Mouse (Mus musculus) hindlimb bud, embryonic 11.5 days (tissue): Measurements from ENCODE around the gene Rps25.
"Not testable (repeated sequence)": the region's sequence is repeated elsewhere in the genome, so short reads cannot be mapped to it uniquely, and the experiment has no call there.

Source experiments
- DNase-seq: peaks from one replicate; pipeline ENCODE4 v3.0.0-alpha.2; 2012; ENCODE audit warnings: low read depth, low spot score; ENCODE audit errors: extremely low spot score

Rps25 gene

DNA sequence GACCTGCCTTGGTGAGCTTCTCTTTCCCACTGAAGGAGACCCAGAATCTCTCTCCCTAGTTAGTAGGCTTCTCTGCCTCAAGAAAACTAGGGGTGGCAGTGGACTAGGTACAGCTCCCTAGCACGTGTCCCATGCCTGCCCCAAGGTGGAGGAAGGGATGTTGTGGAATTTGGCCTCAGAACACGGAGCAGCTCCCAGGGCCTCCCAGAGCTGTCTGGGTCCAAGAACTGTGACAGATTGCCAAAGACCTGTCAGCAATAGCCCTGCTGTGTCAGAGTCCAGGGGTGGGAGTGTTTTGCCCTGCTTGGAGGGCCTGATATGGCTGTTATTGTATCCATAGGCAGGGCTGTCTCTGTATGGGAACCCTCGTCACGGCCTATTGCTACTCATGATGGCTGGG is 5.9 kb upstream of the Rps25 start:
- DNase-seq: no peak

DNA sequence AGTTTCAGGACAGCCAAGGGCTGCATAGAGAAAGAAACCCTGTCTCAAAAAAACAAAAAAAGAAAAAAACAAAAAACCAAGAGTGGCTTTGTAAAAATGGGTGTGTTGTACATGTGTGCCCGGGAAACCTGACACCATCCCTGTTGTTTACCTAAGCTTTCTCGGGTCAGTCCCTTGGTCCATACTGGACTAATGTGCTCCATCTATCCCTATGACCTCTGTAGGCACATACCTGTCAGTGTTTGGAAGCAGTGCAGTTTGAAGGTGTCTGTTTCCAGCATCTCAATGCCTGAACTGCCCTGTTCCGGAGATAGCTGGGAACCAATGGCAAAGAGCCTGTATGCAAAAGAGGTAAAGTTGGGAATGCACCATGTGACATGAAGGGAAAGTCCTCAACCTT is 1.9 kb upstream of the Rps25 start:
- no peak for DNase-seq

DNA sequence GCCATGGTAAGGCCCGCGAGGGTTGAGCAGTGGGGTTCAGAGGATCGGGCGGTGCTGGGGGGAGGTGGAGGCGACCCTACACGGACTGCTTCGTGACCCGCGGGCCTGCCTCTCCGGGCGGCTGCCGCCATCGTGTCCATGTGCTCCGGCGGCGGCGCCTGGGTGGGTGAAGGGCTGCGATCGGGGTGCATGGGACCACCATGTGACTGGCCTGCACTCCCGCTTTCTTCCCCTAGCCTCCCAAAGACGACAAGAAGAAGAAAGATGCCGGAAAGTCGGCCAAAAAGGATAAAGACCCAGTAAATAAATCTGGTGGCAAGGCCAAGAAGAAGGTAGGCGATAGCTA is 786 bp downstream of the Rps25 start:
- DNase-seq: no peak

DNA sequence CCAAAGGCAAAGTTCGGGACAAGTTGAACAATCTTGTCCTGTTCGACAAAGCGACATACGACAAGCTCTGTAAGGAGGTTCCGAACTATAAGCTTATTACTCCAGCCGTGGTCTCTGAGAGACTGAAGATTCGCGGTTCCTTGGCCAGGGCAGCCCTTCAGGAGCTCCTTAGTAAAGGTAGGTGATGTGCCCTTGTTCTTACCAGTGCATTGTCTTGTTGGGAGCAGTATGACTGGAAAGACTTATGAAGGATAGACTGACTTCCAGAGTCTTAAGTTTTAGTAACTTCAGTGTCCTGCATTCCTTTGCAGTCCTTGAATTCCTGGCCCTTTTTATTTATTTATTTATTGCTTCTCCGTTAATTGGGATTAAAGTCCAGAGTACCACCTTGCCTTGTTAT is 1.8 kb downstream of the Rps25 start:
- not testable (repeated sequence) for DNase-seq

DNA sequence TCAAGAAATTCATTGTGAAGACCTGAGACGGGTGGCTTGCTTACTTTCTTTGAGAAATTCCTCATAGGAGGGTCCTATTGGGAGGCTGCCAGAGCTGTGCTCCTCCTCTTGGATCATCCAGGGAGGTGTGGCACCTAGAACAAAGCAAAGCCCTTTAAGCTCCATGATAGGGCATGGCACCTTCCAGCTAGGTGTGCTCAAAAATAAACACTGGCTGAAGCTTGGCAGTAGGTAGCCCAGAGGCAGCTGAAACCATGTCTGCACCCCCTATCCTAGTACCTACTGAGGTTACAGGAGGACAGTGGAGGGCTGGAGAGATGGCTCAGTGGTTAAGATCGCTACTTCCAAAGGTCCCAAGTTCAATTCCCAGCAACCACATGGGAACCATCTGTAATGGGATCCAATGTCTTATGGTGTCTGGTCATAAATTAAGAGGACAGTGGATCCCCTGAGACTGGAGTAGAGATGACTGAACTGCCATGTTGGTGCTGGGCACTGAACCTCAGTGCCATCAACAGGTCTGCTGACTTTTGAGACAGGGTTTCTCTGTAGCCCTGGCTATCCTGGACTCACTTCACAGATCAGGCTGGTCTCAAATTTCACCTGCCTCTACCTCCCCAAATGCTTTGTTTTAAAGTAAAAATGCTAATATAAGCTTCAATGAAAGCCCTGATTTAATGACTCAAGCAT is 3.9 kb downstream of the Rps25 start:
- no peak for DNase-seq

DNA sequence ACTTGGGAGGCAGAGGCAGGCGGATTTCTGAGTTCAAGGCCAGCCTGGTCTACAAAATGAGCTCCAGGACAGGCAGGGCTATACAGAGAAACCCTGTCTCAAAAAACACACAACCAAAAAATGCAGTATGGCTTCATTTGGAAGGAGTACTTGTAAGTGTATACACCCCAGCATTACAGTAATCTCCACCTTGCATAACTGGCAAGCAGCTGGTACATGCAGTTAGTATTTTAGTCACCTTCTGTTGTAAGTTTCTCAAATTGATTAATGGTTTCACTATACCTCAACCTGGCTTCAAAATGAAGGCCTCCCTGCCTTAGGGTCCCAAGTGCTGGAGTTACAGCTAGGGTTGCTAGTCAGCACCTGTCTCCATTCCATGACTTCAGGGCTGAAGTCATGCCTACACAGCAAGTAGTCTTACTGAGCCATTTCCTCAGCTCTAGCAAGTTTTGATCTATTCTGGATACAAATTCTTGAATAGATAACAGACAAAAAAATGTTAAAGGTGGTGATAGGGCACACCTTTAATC is 4.7 kb downstream of the Rps25 start:
- DNase-seq: no peak

DNA sequence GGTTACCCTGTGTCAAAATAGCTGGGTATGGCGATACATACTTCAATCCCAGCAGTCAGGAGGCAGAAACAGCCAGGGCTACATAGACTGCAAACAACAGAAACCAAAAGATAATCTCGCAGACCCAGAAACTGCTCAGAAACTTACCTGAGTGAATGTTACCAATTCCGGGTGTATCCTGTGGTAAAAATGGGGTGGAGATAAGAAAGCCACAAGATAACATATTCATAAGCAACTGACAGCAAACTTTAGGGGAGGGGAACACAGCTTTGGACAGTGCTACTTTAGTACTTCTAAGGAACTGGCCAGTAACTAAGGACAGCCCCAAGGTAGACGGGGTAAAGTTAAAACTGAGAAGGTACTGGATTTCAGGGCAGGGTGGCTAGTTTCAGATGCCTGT is 5.4 kb downstream of the Rps25 start:
- no peak for DNase-seq

DNA sequence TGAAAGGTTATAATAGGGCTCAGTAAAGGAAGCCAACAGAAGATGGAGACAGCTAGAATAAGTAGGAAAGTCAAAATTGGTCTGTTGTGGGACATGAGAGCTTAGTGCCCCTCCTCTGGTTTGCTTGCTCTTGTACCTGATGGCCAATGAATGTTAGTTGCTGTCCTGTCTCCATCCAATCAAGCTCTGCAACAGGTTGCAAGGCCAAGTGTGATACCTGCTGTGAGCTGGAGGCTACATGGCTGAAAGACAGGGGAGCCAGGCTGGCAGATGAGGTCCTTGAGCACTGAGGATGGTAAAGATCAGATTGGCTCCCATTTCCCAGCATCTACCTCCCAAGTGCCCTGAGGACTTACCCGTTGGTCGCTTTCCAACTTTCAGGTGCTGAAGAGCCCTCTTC is 5.8 kb downstream of the Rps25 start:
- no peak for DNase-seq

DNA sequence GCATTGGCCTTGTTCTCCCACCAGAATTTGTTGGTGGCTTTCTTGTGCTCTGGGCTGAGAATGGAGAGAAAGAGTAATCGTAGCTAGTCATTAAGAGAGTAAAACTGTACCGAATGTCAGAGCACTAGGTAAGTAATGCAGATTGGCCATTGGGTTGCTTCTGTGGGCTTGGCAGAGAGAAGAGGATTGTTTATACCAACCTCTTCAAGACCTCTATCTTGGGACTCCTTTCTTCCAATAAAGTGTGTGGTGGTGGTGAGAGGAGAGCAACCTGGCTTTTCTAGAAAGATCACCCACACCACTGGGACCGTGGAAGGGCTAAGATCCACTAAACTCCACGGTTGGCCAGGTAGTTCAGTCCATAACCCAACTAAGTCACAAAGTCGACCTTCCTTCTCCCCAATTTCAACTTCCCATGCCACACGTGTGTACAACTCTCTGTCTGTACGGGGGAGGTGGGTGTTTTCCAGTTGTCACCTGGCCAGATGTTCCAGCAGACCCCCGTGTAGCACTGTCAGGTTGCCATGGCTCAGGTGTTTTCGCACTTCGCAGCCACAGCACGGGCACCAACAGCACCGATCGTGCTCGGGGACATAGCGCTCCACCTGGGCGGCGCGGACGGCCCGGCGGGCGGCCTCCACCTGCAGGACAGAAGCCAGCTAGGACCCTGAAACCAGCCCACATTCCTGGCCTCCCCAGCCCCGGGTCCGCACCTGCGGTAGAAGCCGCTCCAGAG is 10.4 kb downstream of the Rps25 start:
- no peak for DNase-seq

DNA sequence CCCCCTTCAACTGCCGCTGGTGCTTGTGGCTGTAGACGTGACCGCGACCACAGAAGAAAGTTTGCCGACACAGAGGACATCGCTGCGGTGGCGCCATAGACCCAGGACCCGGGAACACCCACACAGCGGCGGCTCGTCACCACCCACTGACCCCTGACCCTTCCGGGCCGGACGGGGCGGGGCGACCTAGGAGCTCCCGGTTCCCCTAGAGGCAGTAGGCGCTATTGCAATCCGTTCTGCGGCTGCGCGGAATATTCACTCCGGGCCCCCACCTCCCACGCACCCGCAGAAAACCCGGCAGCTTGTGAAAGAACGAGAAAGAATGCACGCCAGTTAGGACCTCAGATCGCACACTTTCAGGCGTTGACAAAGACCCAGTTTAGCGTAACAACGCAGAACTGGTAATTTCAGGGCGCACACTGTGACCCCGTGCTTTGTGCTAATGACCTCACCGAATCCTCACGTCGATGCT is 11.0 kb downstream of the Rps25 start:
- peak; percentile 83 for DNase-seq

DNA sequence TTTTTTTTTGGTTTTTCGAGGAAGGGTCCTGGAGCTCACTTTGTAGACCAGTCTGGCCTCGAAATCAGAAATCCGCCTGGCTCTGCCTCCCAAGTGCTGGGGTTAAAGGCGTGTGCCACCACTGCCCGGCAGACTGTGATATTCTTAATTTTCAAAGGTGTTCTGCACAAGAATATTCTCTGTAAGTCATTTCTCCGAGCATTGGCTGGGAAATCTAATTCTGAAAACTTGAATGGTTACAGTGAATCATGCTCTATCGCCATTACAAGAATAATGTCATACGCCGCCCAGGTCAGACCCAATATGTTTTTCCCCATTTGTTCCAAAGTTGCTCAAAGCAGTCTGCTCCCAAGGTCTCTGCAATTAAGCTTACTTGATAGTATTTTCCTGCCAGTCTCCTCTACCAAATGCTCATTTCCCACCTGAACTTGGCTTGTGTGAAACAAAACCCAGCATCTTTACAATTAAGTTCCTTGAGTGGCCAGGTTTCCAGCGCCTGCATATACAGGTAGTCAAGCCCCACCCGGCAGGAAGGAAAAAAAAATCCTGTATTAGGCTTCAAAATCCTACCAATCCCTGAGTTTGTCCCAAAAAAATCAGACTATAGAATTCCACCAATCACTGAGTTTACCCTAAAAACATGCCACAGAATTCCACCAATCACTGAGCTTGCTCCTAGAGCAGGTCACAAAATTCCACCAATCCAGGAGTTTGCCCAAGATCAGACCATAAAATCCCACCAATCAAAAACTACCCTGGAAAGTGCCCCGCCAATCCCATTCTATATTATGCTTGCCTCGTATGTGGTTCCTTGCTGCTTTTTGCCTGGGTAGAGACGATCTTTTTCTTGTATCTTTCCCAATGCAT is 11.8 kb downstream of the Rps25 start, which contains the start of gene Ccdc84:
Ccdc84 (minus strand) TSS at position 51 of the 867 bp plus-strand sequence.
- no peak for DNase-seq

DNA sequence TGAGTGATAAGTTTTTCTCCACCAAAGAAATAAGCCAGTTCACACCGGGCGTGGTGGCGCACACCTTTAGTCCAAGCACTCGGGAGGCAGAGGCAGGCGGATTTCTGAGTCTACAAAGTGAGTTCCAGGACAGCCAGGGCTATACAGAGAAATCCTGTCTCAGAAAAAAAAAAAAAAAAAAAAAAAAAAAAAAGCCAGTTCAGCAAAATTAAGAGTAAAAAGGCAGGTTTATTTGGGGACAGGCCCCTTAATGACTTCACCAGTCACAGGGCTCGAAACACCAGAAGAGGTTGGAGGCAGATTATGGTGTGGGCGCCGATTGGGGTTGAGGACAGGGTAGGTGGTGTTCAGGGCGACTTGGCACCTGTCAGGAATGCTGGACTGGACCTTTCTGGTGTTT is 12.8 kb downstream of the Rps25 start:
- not testable (repeated sequence) for DNase-seq

DNA sequence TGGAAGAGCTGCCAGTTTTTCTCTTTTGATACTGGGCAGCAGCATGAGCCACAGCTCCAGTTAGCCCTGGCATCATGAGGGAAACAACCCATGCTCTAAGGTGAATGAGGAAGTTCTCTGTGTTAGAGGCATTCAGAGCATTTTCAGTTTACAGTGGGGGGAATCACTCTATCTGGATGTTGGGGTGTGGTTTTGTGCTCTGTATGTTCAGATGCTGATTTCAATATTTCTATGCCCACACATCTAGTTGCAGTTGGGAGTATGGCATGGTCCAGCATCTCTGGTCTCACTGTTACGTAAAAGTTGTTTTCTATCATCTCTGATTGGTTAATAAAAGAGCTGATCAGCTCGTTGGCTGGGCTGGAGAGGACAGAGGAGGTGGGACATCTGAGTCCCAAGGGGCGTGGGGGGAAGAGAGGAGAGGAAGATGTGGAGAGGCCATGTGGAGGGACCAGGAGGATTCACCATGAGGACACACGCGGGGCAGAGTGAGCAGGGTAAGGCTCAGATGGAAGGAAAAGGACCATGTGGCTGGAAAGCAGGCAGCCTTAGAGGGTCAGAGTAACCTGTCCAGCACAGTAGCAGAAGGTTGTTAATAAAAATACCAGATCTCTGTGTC is 13.4 kb downstream of the Rps25 start:
- DNase-seq: no peak

DNA sequence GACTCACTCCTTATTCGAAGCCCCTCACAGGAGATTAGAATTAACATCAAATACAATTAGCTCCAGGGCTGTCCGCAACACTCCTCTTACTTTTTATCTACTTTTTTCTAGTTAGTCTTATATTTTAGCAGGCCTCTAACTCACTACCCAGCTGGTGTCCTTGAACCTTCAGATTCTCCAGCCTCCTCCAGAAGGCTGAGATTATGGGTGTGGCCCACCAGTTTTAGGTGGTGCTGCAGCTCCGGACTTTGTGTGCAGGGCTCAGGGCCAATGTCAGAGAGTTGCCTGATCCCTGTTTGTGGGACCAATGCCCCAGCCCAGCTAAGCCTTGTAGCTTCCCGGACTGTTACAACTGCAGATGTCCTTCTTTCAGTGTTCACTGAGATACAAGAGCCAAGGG is 16.6 kb downstream of the Rps25 start:
- DNase-seq: no peak

DNA sequence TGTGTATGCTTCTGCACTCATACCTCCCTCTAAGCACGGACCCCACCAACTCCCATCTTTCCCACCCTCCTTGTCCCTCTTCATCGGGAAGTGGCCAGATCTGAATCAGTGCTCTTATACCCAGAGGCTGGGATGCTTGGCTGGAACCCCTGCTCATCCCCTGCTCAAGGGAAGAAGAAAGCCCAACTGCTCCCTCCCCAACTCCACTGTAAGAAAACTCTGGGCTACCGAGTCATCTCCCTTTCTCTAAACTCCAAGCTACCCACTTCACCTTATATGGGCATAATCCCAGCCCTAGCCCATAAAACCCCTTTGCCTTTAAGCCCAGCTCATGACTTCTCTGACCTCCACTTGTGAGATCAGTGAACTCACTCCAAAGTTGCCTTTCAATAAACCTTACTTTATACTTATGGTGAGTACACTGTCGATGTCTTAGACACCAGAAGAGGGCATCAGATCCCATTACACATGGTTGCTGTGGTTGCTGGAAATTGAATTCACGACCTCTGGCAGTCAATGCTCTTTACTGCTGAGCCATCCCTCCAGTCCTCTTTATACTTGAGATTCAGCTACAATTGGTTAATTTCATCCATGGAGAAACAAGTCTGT is 25.7 kb downstream of the Rps25 start:
- no peak for DNase-seq

DNA sequence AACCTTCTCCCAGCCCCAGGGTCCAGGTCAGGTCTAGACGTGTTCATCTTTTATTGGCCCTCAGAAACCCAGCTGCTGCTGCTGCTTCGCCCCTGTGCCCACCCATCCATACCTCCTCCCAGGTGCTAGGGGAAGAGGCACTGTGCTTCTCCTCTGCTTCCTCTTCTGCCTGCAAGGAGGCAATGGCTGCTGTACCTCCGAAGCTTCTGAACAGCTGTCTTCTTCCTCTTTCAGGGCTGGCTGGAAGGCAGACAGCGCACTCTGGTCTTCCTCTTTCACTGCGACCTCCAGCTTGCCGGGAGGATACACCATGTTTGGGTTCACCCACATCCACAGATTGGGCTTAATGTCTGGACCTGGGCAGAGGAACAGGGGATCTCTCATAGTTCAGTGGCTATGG is 28.8 kb downstream of the Rps25 start:
- no peak for DNase-seq

DNA sequence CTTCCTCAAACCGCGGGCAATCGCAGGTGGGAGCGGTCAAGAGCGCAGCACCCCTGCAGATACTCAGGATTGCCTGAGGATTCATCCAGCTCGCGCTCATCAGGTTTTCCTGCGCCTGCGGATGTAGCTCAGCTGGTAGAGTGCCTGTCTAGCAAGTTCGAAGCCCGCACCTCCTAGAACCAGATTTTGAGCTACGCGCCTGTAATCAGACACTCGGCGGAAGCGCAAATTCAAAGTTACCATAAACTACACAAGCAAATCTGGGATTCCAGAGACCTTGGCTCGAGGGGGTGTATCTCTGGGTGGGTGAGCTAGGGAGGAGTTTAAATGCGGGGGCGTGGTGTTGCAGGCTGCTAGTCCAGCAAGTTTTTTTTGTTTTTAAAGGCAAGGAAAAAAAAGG is 34.0 kb downstream of the Rps25 start, which contains the start of gene Foxr1:
Foxr1 (minus strand) TSS at position 176 of the 400 bp plus-strand sequence.
- no peak for DNase-seq

DNA sequence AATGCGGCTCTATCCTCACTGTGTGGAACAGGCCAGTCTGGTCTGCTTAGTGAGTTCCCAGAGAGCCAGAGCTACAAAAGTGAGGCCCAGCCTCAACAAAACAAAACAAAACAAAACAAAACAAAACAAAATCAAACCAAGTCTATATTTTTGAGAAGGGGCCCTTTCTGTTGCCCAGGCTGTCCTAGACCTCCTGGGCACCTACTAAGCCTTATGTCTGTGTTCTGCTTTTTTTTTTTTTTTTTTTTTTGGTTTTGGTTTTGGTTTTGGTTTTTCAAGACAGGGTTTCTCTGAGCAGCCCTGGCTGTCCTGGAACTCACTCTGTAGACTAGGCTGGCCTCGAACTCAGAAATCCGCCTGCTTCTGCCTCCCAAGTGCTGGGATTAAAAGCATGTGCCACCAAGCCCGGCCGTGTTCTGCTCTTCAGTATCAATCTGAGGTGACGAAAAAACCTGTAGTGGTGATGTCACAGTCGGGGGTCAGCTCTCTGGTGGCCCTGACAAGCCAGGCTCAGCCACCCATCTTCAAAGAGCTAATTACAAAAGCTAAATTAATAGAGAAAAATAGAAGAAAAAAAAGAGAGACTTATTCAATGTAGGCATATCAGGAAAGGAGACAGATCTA is 37.6 kb downstream of the Rps25 start:
- DNase-seq: not testable (repeated sequence)

DNA sequence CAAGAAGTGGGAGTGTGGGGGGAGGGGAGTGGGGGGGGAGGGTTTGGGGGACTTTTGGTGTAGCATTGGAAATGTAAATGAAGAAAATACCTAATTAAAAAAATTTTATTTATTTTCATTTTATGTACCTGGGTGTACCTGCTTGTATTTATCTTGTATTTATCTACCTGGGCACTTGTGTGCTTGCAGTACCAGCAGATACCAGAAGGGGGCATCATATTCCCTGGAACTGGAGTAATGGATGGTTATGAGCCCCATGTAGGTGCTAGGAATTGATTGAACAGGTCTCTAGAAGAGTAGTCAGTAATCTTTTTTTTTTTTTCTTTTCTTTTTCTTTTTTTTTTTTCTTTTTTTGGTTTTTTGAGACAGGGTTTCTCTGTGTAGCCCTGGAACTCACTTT is 43.4 kb downstream of the Rps25 start:
- no peak for DNase-seq
